In the genomic region with DNA sequence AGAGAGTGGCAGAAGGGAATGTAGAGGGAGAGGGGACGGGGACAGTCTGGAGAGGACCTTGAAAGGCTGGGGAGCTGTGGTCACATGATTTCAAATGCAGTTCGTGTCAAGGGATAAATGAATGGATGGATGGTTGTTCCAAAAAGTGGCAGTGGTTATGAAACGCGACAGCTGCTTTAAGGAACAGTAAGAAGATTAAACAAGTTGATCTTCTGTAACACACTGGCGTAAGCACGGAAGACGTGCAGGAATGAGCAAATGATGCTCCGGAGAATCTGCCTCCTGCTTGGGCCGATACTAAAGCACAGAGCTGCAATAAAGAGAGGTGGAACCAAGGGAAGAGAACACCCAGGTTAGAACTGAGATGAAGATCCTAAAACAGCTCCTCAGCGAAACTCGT, we compare ENCODE assay signal across 17 mouse cellular contexts.
"Had no signal": no experiment of that assay in that cellular context is flagged by ENCODE, and none has a peak within 500 bp of the region (broad histone marks: within the 10 kb centered on the region; RNA-seq: fewer than 3 reads in every experiment).

No protein-coding gene starts in this region.

- DNase-seq: liver, embryonic 13.5 days; liver, postnatal 0 days; lung, postnatal 14 days; lung, postnatal 36 days; right cerebral cortex, postnatal 14 days; thymus, adult 2 months; thymus, postnatal 25 days; thymus, postnatal 4 days had no signal

- H3K9ac ChIP-seq: liver, embryonic 13.5 days; liver, embryonic 15.5 days; liver, postnatal 0 days; midbrain, embryonic 13.5 days; midbrain, embryonic 15.5 days; neural tube, embryonic 12.5 days; stomach, embryonic 15.5 days had no signal

- H3K9me3 ChIP-seq: liver, embryonic 13.5 days; liver, embryonic 15.5 days; midbrain, embryonic 13.5 days; midbrain, embryonic 15.5 days; neural tube, embryonic 12.5 days; stomach, embryonic 15.5 days had no signal

- H3K27me3 ChIP-seq: liver, embryonic 13.5 days; liver, embryonic 15.5 days; megakaryocyte, embryonic 14.5 days; midbrain, embryonic 13.5 days; midbrain, embryonic 15.5 days; neural tube, embryonic 12.5 days; stomach, embryonic 15.5 days had no signal

- H3K27ac ChIP-seq: liver, embryonic 13.5 days; liver, embryonic 15.5 days; macrophage; midbrain, embryonic 13.5 days; midbrain, embryonic 15.5 days; neural tube, embryonic 12.5 days; stomach, embryonic 15.5 days; stomach, postnatal 0 days had no signal

- H3K4me3 ChIP-seq: liver, embryonic 13.5 days; liver, embryonic 15.5 days; megakaryocyte, embryonic 14.5 days; midbrain, embryonic 13.5 days; midbrain, embryonic 15.5 days; neural tube, embryonic 12.5 days; stomach, embryonic 15.5 days had no signal

- H3K4me2 ChIP-seq: liver, embryonic 13.5 days; liver, embryonic 15.5 days; midbrain, embryonic 11.5 days; midbrain, embryonic 13.5 days; midbrain, embryonic 15.5 days; neural tube, embryonic 12.5 days; stomach, embryonic 15.5 days had no signal

- H3K4me1 ChIP-seq: liver, embryonic 13.5 days; liver, embryonic 15.5 days; megakaryocyte, embryonic 14.5 days; stomach, embryonic 15.5 days had no signal

- H3K36me3 ChIP-seq: liver, embryonic 13.5 days; liver, embryonic 15.5 days; midbrain, embryonic 13.5 days; midbrain, embryonic 15.5 days; neural tube, embryonic 12.5 days; stomach, embryonic 15.5 days had no signal

- ATAC-seq: liver, postnatal 0 days; midbrain, embryonic 13.5 days; midbrain, embryonic 15.5 days had no signal
